Mouse (Mus musculus) layer of hippocampus, adult 9-10 months (tissue): Measurements from ENCODE around the gene Ipmk.
A peak's percentile ranks its signal among the peaks of the same experiment; 100 is the strongest.

Experiments
- DNase-seq: peaks from one replicate; pipeline ENCODE4 v3.0.0; 2022; ENCODE audit warnings: low spot score

Ipmk gene

DNA sequence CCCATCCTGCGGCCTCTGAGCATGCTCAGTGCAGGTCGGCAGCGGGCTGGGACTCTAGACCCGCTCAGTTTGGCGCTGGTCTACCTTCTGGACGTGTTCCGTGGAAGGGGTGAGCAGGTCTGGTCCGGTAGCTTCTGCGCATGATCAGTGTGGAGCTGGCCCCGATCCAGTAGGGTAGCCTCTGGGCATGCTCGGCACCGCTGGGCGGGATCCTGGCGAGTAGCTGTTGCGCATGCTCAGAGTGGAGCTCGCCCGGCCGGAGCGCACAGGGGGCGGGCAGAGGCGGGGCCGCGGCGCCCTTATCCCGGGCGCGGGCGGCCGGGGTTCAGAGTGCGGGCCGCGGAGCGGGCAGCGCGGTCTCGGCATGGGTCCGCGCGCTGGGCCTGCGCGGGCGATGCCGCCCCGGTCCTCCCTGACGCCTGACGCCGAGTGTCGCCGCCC lies at the start of gene Ipmk:
Gene Ipmk (plus strand): TSS at position 255 of the 441 bp plus-strand sequence.
- peak; percentile 97 for DNase-seq

DNA sequence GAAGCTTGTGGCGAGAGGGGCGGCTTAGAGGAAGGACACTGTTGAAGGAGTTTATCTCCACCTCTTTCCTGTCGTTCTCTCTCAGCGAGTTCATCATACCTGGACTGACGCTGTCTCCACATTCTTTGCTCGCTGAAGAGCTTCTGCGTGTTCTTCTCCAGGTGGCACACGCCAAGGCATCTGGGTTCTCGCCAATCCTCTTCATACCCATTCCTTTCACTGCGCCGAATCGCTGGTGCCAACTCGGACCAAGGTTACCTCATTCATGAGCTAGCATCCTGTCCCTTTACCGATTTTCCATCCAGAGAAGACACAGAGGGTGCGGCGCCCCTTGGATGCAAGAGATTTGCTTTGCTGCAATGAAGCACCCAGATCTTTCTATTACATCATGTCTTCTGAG lies 47.4 kb upstream of the Ipmk start:
- DNase-seq = no peak

DNA sequence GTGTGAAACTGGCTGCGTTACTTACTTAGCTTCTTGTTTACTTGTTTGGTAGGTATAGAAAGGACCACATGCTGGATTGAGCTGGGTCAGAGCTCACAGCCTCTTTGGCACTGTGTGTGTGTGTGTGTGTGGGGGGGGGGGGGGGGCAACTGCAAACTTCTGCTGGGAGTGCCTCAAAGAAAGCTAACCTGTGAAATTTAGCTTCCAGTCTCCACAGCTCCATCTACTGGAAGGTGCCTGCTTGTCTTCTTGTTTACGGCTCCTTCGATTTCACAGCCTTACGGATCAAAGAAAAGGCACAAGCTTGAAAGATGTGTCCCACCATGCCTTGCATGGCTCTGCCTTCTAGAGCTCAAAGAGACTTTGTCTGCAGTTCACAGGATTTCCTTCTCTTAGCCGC lies 45.1 kb upstream of the Ipmk start:
- DNase-seq = no peak

DNA sequence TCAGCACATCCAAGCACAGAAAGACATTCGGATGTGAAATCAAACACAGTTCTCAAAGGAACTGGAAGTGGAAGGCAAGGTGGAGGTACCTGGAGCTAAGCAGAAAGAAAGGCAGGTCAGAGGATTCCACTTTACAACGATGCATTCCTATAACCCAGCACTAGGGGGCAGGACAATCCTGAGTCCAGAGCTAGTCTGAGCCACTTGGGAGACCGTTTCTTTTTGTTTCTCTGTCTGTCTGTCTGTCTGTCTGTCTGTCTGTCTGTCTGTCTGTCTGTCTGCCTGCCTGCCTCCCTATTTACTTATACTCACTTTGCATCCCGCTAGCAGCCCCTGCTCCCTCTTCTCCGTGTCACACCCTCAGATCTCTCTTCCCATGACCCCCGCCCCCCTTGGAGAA lies 41.4 kb upstream of the Ipmk start:
- no peak for DNase-seq

DNA sequence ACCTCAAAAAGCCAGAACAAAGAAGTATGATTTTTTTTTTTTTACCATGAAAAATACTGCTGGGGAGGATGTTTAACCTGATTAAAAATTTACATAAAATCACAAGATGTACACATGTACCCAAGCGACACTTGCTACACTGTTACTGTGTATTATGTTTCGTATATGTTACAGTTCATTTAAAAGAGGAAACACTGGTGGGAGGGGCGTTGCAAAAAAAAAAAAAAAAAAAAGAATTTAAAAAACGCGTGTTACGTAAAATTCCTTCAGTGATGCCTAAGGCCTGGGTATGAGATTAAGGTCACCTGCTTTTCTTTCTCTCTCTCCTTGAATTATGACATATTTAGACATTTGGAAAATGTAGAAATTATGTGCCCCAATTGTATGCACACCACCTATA lies 40.8 kb upstream of the Ipmk start:
- no peak for DNase-seq

DNA sequence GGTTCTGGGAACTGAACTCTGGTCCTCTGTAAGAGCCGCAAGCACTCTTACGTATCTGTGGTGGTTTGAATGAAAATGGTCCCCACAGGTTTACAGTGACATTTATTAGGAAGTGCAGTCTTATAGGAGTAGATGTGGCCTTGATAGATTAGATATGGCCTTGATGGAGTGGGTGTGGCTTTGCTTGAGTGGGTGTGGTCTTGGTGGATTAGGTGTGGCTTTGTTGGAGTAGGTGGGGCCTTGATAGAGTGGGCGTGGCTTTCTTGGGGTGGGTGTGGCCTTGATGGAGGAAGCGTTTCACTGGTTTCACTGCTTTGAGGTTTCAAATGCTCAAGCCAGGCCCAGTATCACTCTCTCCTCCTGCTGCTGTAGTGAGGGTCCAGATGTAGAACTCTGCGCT lies 39.4 kb upstream of the Ipmk start:
- no peak for DNase-seq

DNA sequence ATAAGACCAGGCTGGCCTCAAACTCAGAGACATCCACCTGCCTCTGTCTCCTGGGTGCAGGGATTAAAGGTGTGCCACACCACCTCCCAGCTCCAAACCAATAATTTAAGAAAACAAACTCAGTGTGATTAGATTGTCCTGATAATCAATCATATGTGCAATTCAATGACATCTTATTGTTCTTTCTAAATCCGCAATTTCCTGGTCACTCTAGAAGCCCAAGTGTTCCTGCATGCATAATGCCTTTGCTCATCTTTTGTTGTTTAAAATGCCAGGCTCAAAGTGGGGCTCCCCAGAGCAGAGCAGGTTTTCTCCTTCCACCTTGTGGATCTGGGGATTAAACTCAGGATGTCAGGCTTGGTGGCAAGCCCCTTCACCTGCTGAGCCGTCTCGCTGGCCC lies 37.3 kb upstream of the Ipmk start:
- no peak for DNase-seq

DNA sequence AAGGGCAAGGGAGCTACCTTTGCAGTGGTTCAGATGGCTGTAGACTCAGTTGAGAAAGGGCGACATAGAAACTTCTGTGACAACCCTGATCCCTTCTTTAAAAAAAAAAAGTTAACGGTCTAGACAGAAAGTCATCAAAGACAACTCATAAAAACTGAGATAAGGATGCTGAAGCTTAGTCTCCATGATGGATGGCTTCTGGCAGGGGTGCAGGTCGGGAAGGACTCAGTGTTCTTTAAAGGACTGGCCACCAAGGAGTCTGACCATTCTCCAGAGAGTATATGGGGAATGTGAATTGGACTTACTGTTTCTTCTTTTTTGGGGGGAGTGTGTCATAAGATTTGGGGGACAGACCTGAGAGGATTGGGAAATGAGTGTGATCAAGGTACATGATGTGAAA lies 33.0 kb upstream of the Ipmk start:
- no peak for DNase-seq

DNA sequence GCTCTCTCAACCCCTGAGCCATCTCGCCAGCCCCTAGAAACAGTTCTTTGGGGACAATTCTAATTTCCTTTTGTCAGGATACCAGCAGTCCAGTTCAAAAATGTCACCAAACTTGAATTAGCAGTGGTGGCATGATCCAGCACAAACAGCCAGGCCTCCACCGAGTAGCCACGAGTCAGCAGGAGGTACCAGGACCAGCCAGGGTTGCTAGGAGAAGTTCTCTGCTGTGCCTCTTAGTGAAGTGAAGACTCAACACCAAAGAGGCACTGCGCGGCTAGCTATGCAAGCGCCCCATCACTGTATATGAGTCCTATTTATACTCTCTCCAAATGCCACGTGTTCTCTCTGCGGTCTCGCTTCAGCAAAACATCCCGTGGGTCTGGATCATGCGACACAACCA lies 31.5 kb upstream of the Ipmk start:
- no peak for DNase-seq

DNA sequence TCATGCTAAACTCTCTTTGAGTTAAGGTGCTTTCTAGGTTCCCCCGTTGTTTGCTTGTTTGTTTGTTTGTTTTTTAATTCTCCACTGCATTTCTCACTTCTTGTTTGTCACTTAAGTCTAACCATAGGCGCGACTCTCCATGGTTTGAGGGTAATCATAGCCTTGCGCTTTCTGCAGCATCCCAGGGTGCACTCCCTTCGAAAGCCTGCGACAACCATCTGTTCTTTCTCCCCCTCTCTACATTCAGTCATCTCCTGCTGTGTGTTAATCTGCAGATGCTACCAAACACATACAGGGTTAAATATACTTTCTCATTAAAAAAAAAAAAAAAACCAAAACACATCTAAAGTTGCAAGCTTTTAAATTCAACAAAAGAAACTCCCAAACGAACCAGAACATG lies 31.1 kb upstream of the Ipmk start:
- DNase-seq = no peak

DNA sequence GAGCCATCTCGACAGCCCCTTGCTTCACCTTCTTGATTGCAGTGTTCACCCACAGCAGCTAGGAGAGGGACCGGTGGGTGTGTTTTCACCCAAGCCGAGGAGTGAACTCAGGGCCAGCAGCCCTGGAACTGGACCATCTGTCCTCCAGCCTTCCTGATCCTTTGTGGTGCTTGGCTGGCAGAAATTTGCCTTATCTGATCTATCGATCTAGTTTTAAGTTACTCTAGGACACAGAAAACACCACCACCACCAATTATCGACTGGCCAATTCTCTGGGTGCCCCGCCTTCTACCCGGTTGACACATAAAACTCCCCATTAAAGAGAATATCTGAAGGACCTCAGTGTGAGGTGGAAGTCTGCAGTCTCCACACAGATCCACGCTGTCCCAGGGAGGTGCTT lies 23.9 kb upstream of the Ipmk start:
- DNase-seq = no peak

DNA sequence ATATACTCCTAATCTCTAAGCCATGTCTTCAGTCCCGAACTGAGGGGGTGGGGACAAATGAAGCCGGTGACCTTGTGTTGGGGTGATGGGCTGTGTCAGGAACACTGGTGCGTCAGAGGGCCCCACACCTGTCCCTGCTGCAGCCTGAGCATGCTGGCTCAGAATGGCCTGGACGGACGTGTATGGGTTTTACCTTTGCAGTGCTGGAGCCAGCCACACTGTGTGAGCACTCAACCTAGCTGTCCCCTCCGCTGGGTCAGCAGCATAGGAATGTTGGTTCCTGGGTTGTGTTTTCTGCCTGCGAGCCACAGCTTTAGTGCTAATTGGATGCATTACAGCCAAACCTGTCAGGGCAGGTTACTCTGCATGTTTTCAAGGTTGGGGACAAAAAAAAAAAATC lies 21.4 kb upstream of the Ipmk start:
- DNase-seq = no peak

DNA sequence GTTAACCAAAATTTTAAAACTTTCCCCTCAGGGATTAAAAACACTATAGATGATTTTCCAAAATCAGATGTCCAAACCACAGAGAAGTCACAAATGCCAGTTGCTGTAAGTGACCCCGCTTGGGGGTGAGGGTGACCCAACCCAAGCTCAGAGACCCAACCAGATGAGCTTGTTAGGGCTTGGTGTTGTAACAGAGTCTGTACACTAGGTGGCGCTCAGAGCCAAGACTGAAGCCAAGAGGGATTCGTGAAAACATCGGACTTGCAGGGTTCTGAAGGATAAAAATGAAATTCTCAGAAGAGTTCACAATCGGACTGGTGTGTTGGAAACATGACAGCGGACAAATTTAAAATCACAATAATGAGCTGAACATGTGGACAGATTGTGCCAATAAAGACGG lies 20.8 kb upstream of the Ipmk start:
- DNase-seq = peak; percentile 74

DNA sequence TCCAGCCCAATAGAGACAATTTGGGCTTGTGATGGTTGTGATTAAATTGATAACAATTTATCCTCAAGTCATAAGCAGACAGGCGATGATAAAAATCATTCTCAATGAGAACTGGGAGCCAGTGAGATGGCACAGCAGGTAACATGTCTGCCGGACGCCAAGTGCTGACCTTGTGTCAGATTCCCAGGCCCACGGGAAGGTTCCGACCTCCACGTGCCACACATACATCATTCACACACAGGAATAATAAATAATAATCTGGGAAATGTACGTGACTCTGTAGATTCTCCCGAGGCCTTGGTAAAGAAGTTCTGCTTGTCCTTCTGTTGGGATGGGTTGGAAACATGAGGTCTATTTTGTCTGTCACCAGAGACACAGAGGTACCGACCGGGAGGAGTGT lies 20.2 kb upstream of the Ipmk start:
- DNase-seq = no peak

DNA sequence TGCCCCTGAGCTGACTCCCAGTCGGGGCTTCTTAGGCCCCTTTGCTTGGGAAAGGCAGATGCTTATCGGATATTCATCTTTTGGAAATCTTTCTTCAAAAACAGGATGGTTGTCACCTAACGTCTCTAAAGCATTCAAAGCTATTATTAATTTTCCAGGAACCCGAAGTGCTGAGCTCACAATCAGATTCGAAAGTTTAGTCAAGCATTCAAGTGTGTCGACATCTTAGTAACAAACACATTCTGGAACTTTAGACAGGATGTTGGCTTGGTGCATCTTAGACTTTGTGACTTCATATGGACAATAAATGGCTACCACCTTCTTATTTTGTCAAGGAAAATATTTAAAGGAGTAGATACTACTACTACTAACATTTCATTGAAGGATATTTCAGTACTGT lies 19.2 kb upstream of the Ipmk start:
- DNase-seq = no peak

DNA sequence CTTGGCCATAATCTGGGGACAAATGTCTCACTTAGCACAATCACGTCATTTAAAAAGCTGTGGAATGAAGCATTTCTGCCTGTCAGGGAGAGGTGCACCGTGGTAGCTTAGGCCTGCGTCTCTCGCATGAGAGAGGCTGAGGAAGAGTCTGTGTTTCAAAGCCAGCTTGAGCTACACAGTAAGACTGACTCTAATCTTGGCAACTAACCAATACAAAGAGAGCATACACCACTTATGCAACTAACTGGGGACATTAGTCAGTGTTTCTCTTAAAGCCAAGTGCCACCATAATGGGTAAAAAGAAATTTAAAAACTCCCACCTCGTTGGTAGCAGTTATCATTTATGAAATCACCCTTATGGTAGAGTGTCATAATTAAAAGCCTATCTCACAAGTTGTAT lies 18.7 kb upstream of the Ipmk start:
- DNase-seq = no peak

DNA sequence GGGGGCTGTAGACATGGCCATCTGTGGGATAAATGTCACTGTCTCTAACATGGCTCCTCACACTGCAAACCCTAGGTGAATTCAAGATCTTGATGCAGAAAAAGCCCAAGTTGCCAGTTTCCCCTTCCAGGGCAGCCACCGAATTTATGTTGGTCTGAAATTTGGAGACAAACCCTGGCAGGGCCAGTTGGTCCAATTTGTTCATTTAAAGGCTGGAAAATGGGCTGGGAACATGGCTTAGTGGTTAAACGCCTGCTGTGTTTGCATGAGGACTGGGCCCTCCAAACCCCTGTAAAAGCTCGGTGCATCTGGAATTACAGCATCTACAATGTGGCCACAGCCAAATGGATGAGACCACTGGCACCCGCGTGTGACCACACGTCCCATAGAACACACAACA lies 18.3 kb upstream of the Ipmk start:
- DNase-seq = no peak

DNA sequence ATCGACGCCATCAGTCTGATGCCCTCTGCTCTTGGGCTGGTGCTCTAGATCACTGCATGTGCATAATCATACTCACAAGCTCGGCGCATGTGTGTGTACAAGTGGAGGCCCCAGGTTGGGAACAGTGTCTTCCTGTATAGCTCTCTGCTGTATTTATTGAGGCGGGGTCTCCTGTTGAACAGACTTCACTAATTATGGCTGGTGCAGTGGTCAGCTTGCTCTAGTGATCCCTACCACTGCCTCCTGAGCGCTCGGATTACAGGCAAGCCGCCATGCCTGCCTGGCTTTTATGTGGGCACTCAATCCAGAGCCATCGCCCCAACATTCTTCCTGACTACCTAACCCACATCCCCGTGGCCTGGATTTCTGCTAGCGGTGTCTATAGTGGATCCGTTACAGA lies 17.5 kb upstream of the Ipmk start:
- no peak for DNase-seq

DNA sequence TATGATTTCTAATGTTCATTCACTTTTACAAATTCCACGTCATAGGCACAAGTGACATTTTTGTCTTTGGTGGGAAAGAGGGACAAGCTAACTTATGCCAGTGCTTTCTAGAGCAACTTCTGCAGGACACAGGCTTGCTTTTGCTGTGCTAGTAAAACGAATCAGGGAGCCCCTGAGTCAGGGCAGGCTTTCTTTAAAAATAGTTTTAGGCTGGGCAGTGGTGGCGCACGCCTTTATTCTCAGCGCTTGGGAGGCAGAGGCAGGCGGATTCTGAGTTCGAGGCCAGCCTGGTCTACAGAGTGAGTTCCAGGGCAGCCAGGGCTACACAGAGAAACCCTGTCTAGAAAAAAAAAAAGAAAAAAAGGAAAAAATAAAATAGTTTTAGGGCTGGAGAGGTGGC lies 15.7 kb upstream of the Ipmk start:
- DNase-seq = no peak

DNA sequence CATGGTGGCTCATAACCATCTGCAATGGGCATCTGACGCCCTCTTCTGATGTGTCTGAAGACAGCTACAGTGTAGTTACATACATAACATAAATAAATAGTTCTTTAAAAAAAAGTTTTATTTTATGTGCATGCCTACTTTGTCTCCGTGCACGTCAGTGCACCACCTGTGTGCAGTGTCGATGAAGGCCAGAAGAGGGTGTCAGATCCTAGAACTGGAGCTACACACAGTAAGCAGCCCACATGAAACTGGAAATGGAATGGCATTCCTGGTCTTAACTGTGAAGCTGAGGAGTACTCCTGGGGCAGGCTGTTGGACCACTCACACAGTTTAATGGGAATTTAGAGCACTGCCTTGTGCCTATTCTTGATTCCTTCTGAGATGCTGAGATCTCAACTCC lies 15.2 kb upstream of the Ipmk start:
- no peak for DNase-seq

DNA sequence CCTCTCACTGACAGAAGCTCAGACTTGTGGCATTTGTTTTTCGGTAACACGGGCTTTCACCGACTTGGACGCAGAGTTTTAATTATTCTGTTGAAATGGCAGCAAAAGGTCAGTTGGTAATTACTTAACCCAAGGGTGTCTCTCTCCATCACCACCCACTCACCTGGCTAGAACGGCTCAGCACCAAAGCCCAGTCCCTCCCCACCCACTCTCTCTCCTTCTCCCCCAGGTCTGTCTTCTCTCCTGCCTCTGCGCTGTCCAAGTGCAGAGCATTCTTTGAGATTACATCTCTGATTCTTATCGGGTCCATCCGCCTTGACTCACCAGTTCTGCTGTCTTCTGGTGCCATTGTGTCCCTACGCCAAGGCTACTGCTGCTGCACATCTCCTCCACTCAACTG lies 14.7 kb upstream of the Ipmk start:
- DNase-seq = no peak

DNA sequence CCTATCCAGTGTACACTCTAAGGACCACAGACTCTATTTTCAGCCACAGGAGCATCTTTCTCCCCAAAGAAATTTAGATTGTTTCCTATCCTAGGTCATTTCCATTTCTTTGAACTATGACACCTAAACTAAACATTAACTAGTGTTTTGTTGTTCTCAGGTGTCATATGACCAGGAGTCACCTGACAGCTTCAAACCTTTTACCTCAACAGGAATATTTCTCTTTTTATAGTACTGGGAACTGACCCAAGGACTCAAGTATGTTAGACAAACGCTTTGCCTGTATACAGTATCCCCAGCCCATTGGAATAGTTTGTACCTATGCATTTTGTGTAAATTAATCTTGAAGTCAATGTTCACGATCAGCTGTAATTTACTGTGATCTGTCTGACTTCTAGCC lies 9.8 kb upstream of the Ipmk start:
- no peak for DNase-seq

DNA sequence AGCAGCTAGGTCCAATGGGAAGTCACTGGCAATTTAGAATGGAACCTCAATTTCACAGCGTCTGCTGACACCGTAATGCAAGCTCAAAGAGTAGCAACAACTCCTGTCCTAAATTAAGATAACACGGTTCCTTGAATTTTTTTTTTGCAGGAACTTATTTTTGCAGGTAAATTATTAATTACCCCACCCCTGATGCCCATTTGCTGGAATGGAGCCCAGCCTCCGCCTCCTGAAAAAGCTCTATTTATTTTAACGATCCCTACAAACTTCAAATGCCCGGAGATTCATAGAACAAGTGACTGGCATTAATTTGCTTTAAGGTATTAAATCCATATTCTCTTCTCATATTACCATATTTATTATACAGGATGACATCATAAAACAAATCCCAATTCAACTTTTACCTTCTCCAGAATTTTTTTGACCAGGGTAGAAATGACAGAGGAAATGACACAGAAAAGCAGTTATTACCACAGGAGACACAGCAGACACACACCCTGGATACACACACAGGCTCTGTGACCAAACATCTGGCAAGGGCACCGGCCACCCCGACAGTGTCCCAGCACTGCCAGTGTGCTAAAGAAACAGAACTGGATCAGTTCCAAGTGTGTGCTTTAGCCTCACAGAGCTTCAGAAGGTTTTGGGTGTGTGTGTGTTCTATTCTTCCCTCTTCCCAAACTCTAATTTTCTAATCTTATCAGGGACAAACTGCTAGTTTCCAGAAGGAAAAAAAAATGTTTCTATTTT lies 9.2 kb upstream of the Ipmk start:
- DNase-seq = no peak

DNA sequence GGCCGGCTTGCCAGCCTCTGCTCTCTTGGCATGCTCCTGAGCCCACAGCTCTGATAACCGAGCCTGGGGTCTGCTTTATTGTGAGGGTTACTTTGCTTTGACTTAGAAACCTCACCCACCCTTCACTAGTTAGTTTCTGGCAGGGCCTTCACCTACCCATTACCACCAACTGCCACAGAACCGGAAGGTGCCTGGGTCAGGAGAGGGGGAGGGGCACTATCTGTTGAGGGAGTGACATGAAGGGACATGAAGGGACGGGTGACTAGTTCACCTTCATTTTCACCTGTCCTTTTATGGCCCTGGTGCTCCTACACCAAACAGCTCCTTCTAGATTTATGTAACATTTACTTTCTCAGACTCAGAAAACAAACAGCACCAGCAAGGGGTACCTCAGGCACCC lies 8.1 kb upstream of the Ipmk start:
- DNase-seq = no peak

DNA sequence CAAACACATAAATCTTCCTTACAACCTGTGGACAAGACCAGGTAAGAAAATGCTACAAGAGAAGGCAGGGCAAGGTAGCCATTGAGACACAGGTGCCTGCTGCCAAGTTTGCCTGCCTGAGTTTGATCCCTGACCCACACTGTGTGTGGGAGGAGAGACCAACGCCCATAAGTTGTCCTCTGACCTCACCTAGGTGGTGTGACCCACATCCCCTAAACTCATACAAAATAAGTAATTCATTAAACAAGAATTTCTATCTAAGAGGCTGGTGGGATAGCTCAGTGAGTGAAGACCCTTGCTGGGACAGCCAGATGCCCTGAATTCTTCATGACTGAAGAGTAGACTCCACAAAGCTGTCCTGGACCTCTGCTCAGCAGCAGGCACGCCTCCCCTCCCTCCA lies 7.4 kb upstream of the Ipmk start:
- no peak for DNase-seq
